ENCODE assay signal across 13 mouse cellular contexts in the genomic region with DNA sequence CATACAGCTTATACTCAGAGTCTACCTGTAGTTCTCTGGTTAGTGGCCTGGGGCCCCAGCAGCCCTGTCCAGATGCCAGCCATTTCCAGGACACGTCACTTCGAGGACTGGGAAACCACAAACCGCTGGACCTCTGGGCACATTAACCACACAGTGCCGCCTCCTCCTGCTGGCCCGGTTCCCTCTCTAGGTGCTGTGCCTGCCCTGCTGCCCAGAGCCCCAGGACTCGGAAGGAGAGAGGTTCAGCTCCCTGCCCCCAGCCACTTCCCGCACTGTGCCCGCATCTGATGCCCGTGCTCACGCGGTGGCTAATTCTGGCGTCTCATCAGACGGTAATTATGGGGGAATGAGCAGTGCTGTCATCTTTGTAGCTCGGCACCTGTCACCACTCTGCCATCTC. TPM values are rescaled to one million over a fixed set of nuclear protein-coding genes. Genes with fewer than 3 reads are reported as not detected.
DNase-seq lines count a peak whose midpoint lies in the region; ATAC-seq and TF ChIP-seq lines count a peak whose summit lies in the region.
"Had no signal": no experiment of that assay in that cellular context is flagged by ENCODE, and none has a peak within 500 bp of the region (broad histone marks: within the 10 kb centered on the region; RNA-seq: fewer than 3 reads in every experiment).

No protein-coding gene starts in this region.

- H3K27ac ChIP-seq in kidney, adult 2 months (ENCODE audit: insufficient read depth, low read depth, low read length), result no peak overlapping the region
- H3K27ac ChIP-seq in kidney, embryonic 16.5 days (ENCODE audit: low read length), result no peak overlapping the region
- H3K27ac ChIP-seq in forebrain, embryonic 14.5 days (ENCODE audit: low read depth, low read length), result peak overlapping the region; percentile 44; the same call in 1 of the 2 replicates
- H3K27ac ChIP-seq: embryonic facial prominence, embryonic 13.5 days; lung, embryonic 15.5 days had no signal

- peaks cover 12% of the 10 kb centered on the region for H3K4me1 ChIP-seq in kidney, adult 2 months (ENCODE audit: control insufficient read depth, insufficient read depth, low read length)
- peaks cover 34% of the 10 kb centered on the region for H3K4me1 ChIP-seq in kidney, embryonic 16.5 days (ENCODE audit: insufficient read depth, low read length)
- H3K4me1 ChIP-seq in forebrain, embryonic 14.5 days (ENCODE audit: control insufficient read depth, insufficient read depth, low read length), result peaks cover 45% of the 10 kb centered on the region
- H3K4me1 ChIP-seq: lung, embryonic 15.5 days had no signal

- WGBS in kidney, adult 2 months, result 20% methylated on average over 14 of the region's 14 CpGs
- 35% methylated on average over 14 of the region's 14 CpGs for WGBS in kidney, embryonic 16.5 days
- 27% methylated on average over 12 of the region's 14 CpGs for WGBS in forebrain, embryonic 14.5 days

- H3K4me2 ChIP-seq in kidney, embryonic 16.5 days (replicated peaks; ENCODE audit: low read depth, low read length), result no peak overlapping the region
- 0 out of 2 replicates have a peak overlapping the region, but pooled peaks have one; percentile 7 for H3K4me2 ChIP-seq in forebrain, embryonic 14.5 days (ENCODE audit: low read length)
- H3K4me2 ChIP-seq: embryonic facial prominence, embryonic 13.5 days; lung, embryonic 15.5 days had no signal

- no peak overlapping the region for H3K4me3 ChIP-seq in kidney, adult 2 months (ENCODE audit: insufficient read depth, low read depth, low read length)
- H3K4me3 ChIP-seq in kidney, embryonic 16.5 days (ENCODE audit: low read length), result no peak overlapping the region
- no peak overlapping the region for H3K4me3 ChIP-seq in forebrain, embryonic 14.5 days (ENCODE audit: low read depth, low read length)
- H3K4me3 ChIP-seq: embryonic facial prominence, embryonic 13.5 days; lung, embryonic 15.5 days; myocyte had no signal

- peak; percentile 40 for DNase-seq in cerebellum, adult 11 months
- no peak for DNase-seq in cerebellum, adult 9-10 months
- peak; percentile 64 for DNase-seq in kidney, adult 2 months
- DNase-seq in 3T3-L1 (ENCODE audit: low read depth, low spot score), result peak; percentile 65
- no peak for DNase-seq in forebrain, embryonic 14.5 days (ENCODE audit: low spot score)
- DNase-seq in testis, postnatal 10 days (ENCODE audit: low spot score), result no peak
- DNase-seq in gastrocnemius, postnatal 36 days, result no peak
- DNase-seq: right cerebral cortex, postnatal 14 days had no signal

- H3K9ac ChIP-seq in kidney, embryonic 16.5 days (replicated peaks; ENCODE audit: low read length), result no peak overlapping the region
- H3K9ac ChIP-seq in forebrain, embryonic 14.5 days (ENCODE audit: low read length), result peak overlapping the region; percentile 25; the same call in 1 of the 2 replicates
- H3K9ac ChIP-seq: embryonic facial prominence, embryonic 13.5 days; lung, embryonic 15.5 days had no signal

- intact Hi-C loops in gastrocnemius, postnatal 36 days (cut with DNase I), result no loop called here

- TF ChIP-seq POLR2A in kidney, adult 2 months (IDR thresholded peaks at IDR 0.05; ENCODE audit: low read depth, low read length), result no peak

- no peaks in the 10 kb centered on the region for H3K36me3 ChIP-seq in kidney, adult 2 months (ENCODE audit: control insufficient read depth, insufficient read depth, low read length)
- no peaks in the 10 kb centered on the region for H3K36me3 ChIP-seq in kidney, embryonic 16.5 days (ENCODE audit: insufficient read depth, low read length)
- H3K36me3 ChIP-seq in forebrain, embryonic 14.5 days (ENCODE audit: control insufficient read depth, insufficient read depth, low read length), result 0 out of 2 replicates have a peak, but pooled peaks cover 3% of the 10 kb centered on the region
- H3K36me3 ChIP-seq: embryonic facial prominence, embryonic 13.5 days; lung, embryonic 15.5 days had no signal

- no peaks in the 10 kb centered on the region for H3K27me3 ChIP-seq in kidney, adult 2 months (replicated peaks; ENCODE audit: control insufficient read depth, insufficient read depth, low read length)
- peaks cover 44% of the 10 kb centered on the region for H3K27me3 ChIP-seq in kidney, embryonic 16.5 days (ENCODE audit: insufficient read depth, low read length)
- no peaks in the 10 kb centered on the region for H3K27me3 ChIP-seq in forebrain, embryonic 14.5 days (replicated peaks; ENCODE audit: control insufficient read depth, insufficient read depth, low read length)

- no peaks in the 10 kb centered on the region for H3K9me3 ChIP-seq in kidney, embryonic 16.5 days (ENCODE audit: low read length)
- H3K9me3 ChIP-seq in forebrain, embryonic 14.5 days (replicated peaks; ENCODE audit: control insufficient read depth, low read length), result no peaks in the 10 kb centered on the region
- H3K9me3 ChIP-seq: embryonic facial prominence, embryonic 13.5 days; lung, embryonic 15.5 days had no signal

- no peak for TF ChIP-seq CTCF in kidney, adult 2 months (conservative IDR thresholded peaks at IDR 0.05; ENCODE audit: insufficient read depth, insufficient read length, low read depth, low read length)

- no peak for ATAC-seq in kidney, embryonic 16.5 days (ENCODE audit: low FRiP score, low TSS enrichment)
- peak; percentile 27; the same call in 1 of the 2 replicates for ATAC-seq in forebrain, embryonic 14.5 days

RNA-seq across cellular contexts. Expression of a gene that starts 12.3 kb away (rescaled TPM):
- polyA plus RNA-seq in kidney, adult 2 months (2012; rRNA removed), result 13.0 and 13.2 TPM in 2 replicates
- polyA plus RNA-seq in kidney, embryonic 16.5 days (2015; fragmentation: Nextera tagmentation; extraction: Ambion mirVana), result 1.0 and 1.1 TPM in 2 replicates
- 5.6 and 6.4 TPM in 2 replicates for polyA plus RNA-seq in forebrain, embryonic 14.5 days (2014; fragmentation: Nextera tagmentation; extraction: Ambion mirVana)
- total RNA-seq in gastrocnemius, postnatal 36 days (2021), result under 1 TPM; 0.59 to 0.72 TPM
- polyA plus RNA-seq: heart, postnatal 0 days; myocyte had no signal

Comparison
In these comparisons a context has a peak if more than half of its experiments do, and no peak if none do; other contexts are left out.
1. DNase-seq: peak in cerebellum, adult 11 months (single experiment), kidney, adult 2 months (single experiment) and 3T3-L1 (single experiment); none in cerebellum, adult 9-10 months (single experiment), forebrain, embryonic 14.5 days (single experiment), testis, postnatal 10 days (single experiment) and gastrocnemius, postnatal 36 days (0 of 2).